Mouse (Mus musculus): Measurements from ENCODE around the gene Mllt11. TPM values are rescaled to one million over a fixed set of nuclear protein-coding genes. Genes with fewer than 3 reads are reported as not detected.

Mllt11 gene
- polyA plus RNA-seq, 1 experiment: 19.6 TPM

GRCm38 (mm10) chr3:95267855-95268254, 35.9 kb upstream of the Mllt11 start:
- Histone ChIP-seq H3K36me3 (ENCODE audit: control insufficient read depth, insufficient read depth) (peaks cover 21% of the 10 kb centered on the region), H3K79me3 (ENCODE audit: low read depth) (no peaks in the 10 kb centered on the region), H3K4me3 (ENCODE audit: insufficient read depth, poor library complexity, severe bottlenecking) (no peak overlapping the region), H3K79me2 (ENCODE audit: control insufficient read depth, insufficient read depth) (peaks cover 5% of the 10 kb centered on the region), H3K27me3 (ENCODE audit: control insufficient read depth, insufficient read depth, insufficient read length) (no peaks in the 10 kb centered on the region), H3ac (ENCODE audit: control insufficient read depth, insufficient read length, low read depth) (no peak overlapping the region)
- TF ChIP-seq MYOD1 (IDR thresholded peaks at IDR 0.05; ENCODE audit: control insufficient read depth, insufficient read length, low read depth): no peak
- no peak for TF ChIP-seq FOSL1 (IDR thresholded peaks at IDR 0.05; ENCODE audit: insufficient read depth, low read length, poor library complexity, severe bottlenecking)
- TF ChIP-seq CEBPB (IDR thresholded peaks at IDR 0.05; ENCODE audit: low read depth): no peak
- TF ChIP-seq CTCF (IDR thresholded peaks at IDR 0.05; ENCODE audit: control insufficient read depth, insufficient read depth, insufficient read length): no peak
- no peak for TF ChIP-seq MAX (IDR thresholded peaks at IDR 0.05)
- TF ChIP-seq USF1 (IDR thresholded peaks at IDR 0.05; ENCODE audit: low read depth): no peak
- TF ChIP-seq MYOG (IDR thresholded peaks at IDR 0.05; ENCODE audit: control insufficient read depth, extremely low read depth, insufficient read length): no peak

- TF ChIP-seq MAX (IDR thresholded peaks at IDR 0.05) (no peak), USF1 (IDR thresholded peaks at IDR 0.05; ENCODE audit: low read depth) (no peak), MYOG (IDR thresholded peaks at IDR 0.05; ENCODE audit: control insufficient read depth, extremely low read depth, insufficient read length) (no peak), CEBPB (IDR thresholded peaks at IDR 0.05; ENCODE audit: low read depth) (no peak), MYOD1 (IDR thresholded peaks at IDR 0.05; ENCODE audit: control insufficient read depth, insufficient read length, low read depth) (no peak), FOSL1 (IDR thresholded peaks at IDR 0.05; ENCODE audit: insufficient read depth, low read length, poor library complexity, severe bottlenecking) (no peak)
- Histone ChIP-seq H3K4me3 (ENCODE audit: insufficient read depth, poor library complexity, severe bottlenecking) (no peak overlapping the region), H3K36me3 (ENCODE audit: control insufficient read depth, insufficient read depth) (peaks cover 30% of the 10 kb centered on the region), H3K79me2 (ENCODE audit: control insufficient read depth, insufficient read depth) (no peaks in the 10 kb centered on the region), H3K27me3 (ENCODE audit: control insufficient read depth, insufficient read depth, insufficient read length) (no peaks in the 10 kb centered on the region), H3K79me3 (ENCODE audit: low read depth) (no peaks in the 10 kb centered on the region), H3ac (ENCODE audit: control insufficient read depth, insufficient read length, low read depth) (no peak overlapping the region)
These were observed 34.1 kb upstream of the Mllt11 start for GRCm38 (mm10) chr3:95266052-95266451.

DNA sequence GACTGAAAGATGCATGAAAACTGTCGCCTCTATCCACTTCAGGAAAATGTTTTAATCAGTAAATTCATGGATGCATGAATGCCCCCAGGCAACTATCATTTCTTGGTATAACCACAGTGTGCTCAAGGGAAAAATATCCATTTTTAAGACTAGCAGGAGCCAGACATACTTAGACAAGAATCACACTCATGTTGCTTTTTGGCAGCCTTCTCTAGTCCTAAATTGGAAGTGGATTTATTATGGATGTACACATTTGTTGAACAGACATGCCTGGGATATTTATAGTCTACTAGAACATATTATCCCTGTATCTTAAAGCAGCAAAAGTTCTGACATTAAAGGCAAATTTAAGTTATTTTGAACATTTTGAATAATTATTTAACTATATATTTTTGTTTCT, 32.8 kb upstream of the Mllt11 start:
- no peaks in the 10 kb centered on the region for H3K27me3 ChIP-seq (ENCODE audit: control insufficient read depth, insufficient read depth, insufficient read length)
- H3K79me2 ChIP-seq (ENCODE audit: control insufficient read depth, insufficient read depth): no peaks in the 10 kb centered on the region
- H3K79me3 ChIP-seq (ENCODE audit: low read depth): no peaks in the 10 kb centered on the region
- TF ChIP-seq CTCF (IDR thresholded peaks at IDR 0.05; ENCODE audit: control insufficient read depth, insufficient read depth, insufficient read length) (no peak), MYOD1 (IDR thresholded peaks at IDR 0.05; ENCODE audit: control insufficient read depth, insufficient read length, low read depth) (no peak), MYOG (IDR thresholded peaks at IDR 0.05; ENCODE audit: control insufficient read depth, extremely low read depth, insufficient read length) (no peak), FOSL1 (IDR thresholded peaks at IDR 0.05; ENCODE audit: insufficient read depth, low read length, poor library complexity, severe bottlenecking) (no peak), USF1 (IDR thresholded peaks at IDR 0.05; ENCODE audit: low read depth) (no peak), CEBPB (IDR thresholded peaks at IDR 0.05; ENCODE audit: low read depth) (no peak), MAX (IDR thresholded peaks at IDR 0.05) (no peak)
- no peak overlapping the region for H3ac ChIP-seq (ENCODE audit: control insufficient read depth, insufficient read length, low read depth)
- peaks cover 33% of the 10 kb centered on the region for H3K36me3 ChIP-seq (ENCODE audit: control insufficient read depth, insufficient read depth)
- no peak overlapping the region for H3K4me3 ChIP-seq (ENCODE audit: insufficient read depth, poor library complexity, severe bottlenecking)

DNA sequence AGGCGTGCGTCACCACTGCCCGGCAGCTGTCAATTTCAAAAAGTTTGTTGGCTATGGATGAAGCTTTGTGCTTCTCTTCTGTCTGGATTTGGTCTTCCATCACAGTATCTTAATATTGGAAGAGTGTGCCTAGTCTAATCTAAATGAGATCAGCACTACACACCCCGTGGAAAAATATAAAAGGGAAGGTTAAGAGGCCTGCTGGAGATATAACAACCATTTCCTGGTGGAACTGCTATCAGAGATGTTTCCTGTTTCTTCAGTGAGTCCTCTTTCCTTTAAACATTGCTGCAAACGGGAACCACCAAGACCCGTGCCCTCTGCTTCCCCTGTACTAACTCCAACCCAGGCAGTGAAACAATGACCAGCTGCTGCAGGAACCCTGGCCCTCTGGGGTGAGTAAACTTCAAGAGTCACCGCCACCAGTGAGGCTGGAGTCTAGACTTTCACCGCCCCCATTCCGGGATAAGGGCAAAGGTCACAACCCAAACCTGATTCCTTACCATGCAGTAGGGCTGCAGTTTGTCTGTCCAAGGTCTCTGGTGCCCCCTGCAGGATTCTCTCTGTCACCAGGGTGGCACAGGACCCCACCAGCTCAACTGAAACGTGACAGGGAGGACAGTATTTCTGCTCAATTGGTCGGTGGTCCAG, 31.2 kb upstream of the Mllt11 start:
- TF ChIP-seq FOSL1 (IDR thresholded peaks at IDR 0.05; ENCODE audit: insufficient read depth, low read length, poor library complexity, severe bottlenecking) (no peak), CTCF (IDR thresholded peaks at IDR 0.05; ENCODE audit: control insufficient read depth, insufficient read depth, insufficient read length) (peak; percentile 55)
- no peaks in the 10 kb centered on the region for H3K79me3 ChIP-seq (ENCODE audit: low read depth)
- no peaks in the 10 kb centered on the region for H3K27me3 ChIP-seq (ENCODE audit: control insufficient read depth, insufficient read depth, insufficient read length)
- no peaks in the 10 kb centered on the region for H3K79me2 ChIP-seq (ENCODE audit: control insufficient read depth, insufficient read depth)
- H3ac ChIP-seq (ENCODE audit: control insufficient read depth, insufficient read length, low read depth): no peak overlapping the region
- no peak overlapping the region for H3K4me3 ChIP-seq (ENCODE audit: insufficient read depth, poor library complexity, severe bottlenecking)
- H3K36me3 ChIP-seq (ENCODE audit: control insufficient read depth, insufficient read depth): peaks cover 39% of the 10 kb centered on the region

DNA sequence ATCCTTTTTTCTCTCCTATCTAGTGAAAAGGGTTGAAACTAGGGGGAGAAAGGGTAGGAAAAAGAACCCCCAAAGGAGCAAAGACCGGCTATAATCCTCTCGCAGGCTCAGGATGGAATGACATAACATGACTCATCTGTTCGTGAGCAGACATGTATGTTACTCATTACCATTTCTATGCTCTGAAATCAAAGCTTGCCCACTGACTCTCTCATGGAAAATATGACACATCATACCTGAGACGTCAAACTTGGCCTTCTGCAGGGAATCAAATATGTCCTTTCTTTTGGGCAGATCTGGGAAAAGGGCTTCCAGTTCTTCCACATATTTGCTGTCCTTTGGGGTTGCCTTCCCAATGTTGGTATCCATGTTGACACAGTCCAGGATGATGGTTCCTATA, 30.0 kb upstream of the Mllt11 start:
- H3ac ChIP-seq (ENCODE audit: control insufficient read depth, insufficient read length, low read depth): no peak overlapping the region
- H3K79me2 ChIP-seq (ENCODE audit: control insufficient read depth, insufficient read depth): no peaks in the 10 kb centered on the region
- H3K36me3 ChIP-seq (ENCODE audit: control insufficient read depth, insufficient read depth): peaks cover 39% of the 10 kb centered on the region
- no peaks in the 10 kb centered on the region for H3K27me3 ChIP-seq (ENCODE audit: control insufficient read depth, insufficient read depth, insufficient read length)
- H3K79me3 ChIP-seq (ENCODE audit: low read depth): no peaks in the 10 kb centered on the region
- TF ChIP-seq MYOD1 (IDR thresholded peaks at IDR 0.05; ENCODE audit: control insufficient read depth, insufficient read length, low read depth): no peak
- no peak overlapping the region for H3K4me3 ChIP-seq (ENCODE audit: insufficient read depth, poor library complexity, severe bottlenecking)

DNA sequence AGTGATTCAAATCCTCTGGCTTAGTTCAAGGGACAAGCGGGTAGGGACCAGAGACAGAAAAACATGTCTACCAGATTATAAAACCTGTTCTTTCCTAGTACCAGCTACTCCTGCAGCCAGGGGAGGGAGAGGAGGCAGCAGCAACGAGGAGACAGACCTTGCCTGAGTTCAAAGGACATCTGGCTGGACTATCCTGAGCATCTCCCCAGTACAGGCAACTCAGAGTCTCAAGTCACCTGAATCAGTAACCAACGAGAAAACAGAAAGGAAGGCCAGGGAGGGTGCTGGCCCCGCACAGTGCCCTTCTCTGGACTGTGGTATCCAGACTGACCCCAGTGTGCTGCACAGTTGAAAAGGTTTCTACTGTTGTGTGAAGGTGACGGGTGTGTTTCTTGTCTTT, 25.0 kb upstream of the Mllt11 start:
- Histone ChIP-seq H3K79me3 (ENCODE audit: low read depth) (no peaks in the 10 kb centered on the region), H3K27me3 (ENCODE audit: control insufficient read depth, insufficient read depth, insufficient read length) (no peaks in the 10 kb centered on the region), H3K36me3 (ENCODE audit: control insufficient read depth, insufficient read depth) (peaks cover 41% of the 10 kb centered on the region), H3ac (ENCODE audit: control insufficient read depth, insufficient read length, low read depth) (no peak overlapping the region), H3K79me2 (ENCODE audit: control insufficient read depth, insufficient read depth) (no peaks in the 10 kb centered on the region), H3K4me3 (ENCODE audit: insufficient read depth, poor library complexity, severe bottlenecking) (no peak overlapping the region)
- TF ChIP-seq CTCF (IDR thresholded peaks at IDR 0.05; ENCODE audit: control insufficient read depth, insufficient read depth, insufficient read length) (no peak), USF1 (IDR thresholded peaks at IDR 0.05; ENCODE audit: low read depth) (no peak), MYOG (IDR thresholded peaks at IDR 0.05; ENCODE audit: control insufficient read depth, extremely low read depth, insufficient read length) (no peak), MYOD1 (IDR thresholded peaks at IDR 0.05; ENCODE audit: control insufficient read depth, insufficient read length, low read depth) (no peak), MAX (IDR thresholded peaks at IDR 0.05) (no peak)

All from C2C12 (cell line).